Mouse (Mus musculus) heart, embryonic 10.5 days (tissue): ENCODE results near the gene Rrp1. TPM values are rescaled to one million over a fixed set of nuclear protein-coding genes. Genes with fewer than 3 reads are reported as not detected.
"Not testable (repeated sequence)": the region's sequence is repeated elsewhere in the genome, so short reads cannot be mapped to it uniquely, and the experiment has no call there.

Source experiments
- DNase-seq: peaks from one replicate; pipeline ENCODE4 v3.0.0-alpha.2; 2017; ENCODE audit warnings: low spot score
- H3K27ac ChIP-seq: fragments of 300-500 bp; sonication (generic); 2 replicates; pipeline ENCODE4 v1.5.1; 2016; ENCODE audit warnings: mild to moderate bottlenecking
- H3K27me3 ChIP-seq: fragments of 300-500 bp; sonication (generic); 2 replicates; pipeline ENCODE4 v1.6.1; 2016; ENCODE audit warnings: mild to moderate bottlenecking; ENCODE audit not compliant: poor library complexity, insufficient read depth, severe bottlenecking
- H3K36me3 ChIP-seq: fragments of 300-500 bp; sonication (generic); 2 replicates; pipeline ENCODE4 v1.6.1; 2016; ENCODE audit warnings: mild to moderate bottlenecking, moderate library complexity
- H3K4me1 ChIP-seq: fragments of 300-500 bp; sonication (generic); 2 replicates; pipeline ENCODE4 v1.6.1; 2016; ENCODE audit warnings: mild to moderate bottlenecking
- H3K4me3 ChIP-seq: fragments of 300-500 bp; sonication (generic); 2 replicates; pipeline ENCODE4 v1.5.1; 2016; ENCODE audit warnings: mild to moderate bottlenecking, moderate library complexity
- H3K9me3 ChIP-seq: fragments of 300-500 bp; sonication (generic); 2 replicates; pipeline ENCODE4 v1.6.1; 2016; ENCODE audit warnings: mild to moderate bottlenecking, moderate library complexity
- WGBS: fragments of 180-500 bp; shearing (Covaris S2); methylation state at CpG from one replicate; pipeline ENCODE4 v1.1.7; 2016; 5-methylcytosine and 5-hydroxymethylcytosine counted together
- polyA plus RNA-seq: library from polyadenylated mRNA; unstranded; fragments of >200 nt; fragmentation: Nextera tagmentation; extraction: Ambion mirVana; gene quantifications from 2 replicates; pipeline ENCODE4 v1.2.1, GENCODE M21; 2016

Rrp1 gene
- polyA plus RNA-seq, 1 experiment from 2014 or later, result 283 TPM

- DNase-seq, result no peak
- WGBS, result 62% methylated on average over 2 of the region's 2 CpGs
- Histone ChIP-seq H3K4me1 (peaks cover 29% of the 10 kb centered on the region), H3K27me3 (peaks cover 11% of the 10 kb centered on the region), H3K27ac (no peak overlapping the region), H3K9me3 (no peaks in the 10 kb centered on the region), H3K4me3 (no peak overlapping the region), H3K36me3 (no peaks in the 10 kb centered on the region)
Observed at GRCm38 (mm10) chr10:78364106-78364505, 48.7 kb downstream of the Rrp1 start.

DNA sequence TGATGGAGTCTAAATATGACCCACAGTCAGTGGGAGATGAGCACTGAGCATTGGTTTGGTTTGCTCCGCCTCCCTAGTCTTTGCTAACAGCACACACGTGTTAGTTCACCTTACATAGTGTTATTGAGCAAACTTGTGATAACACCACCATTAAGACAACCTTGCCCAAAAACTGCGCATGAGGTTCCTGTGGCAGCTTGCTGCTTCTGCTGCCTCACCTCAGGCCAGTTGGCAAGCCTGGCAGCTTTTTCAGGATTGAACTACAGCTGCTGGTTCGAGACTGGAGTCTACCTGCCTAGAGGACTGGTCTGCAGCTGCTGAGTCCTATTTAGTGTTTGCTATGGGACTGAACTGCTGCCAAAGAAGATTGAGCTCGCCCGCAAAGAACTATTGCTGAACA, 49.5 kb downstream of the Rrp1 start:
- H3K27ac ChIP-seq, result no peak overlapping the region
- H3K4me3 ChIP-seq, result no peak overlapping the region
- no peak for DNase-seq
- WGBS, result 87% methylated on average over 6 of the region's 6 CpGs
- peaks cover 3% of the 10 kb centered on the region for H3K27me3 ChIP-seq
- no peaks in the 10 kb centered on the region for H3K9me3 ChIP-seq
- H3K36me3 ChIP-seq, result no peaks in the 10 kb centered on the region
- peaks cover 26% of the 10 kb centered on the region for H3K4me1 ChIP-seq

GRCm38 (mm10) chr10:78361951-78362350, 50.9 kb downstream of the Rrp1 start:
- no peak for DNase-seq
- Histone ChIP-seq H3K4me1 (peaks cover 12% of the 10 kb centered on the region), H3K27ac (no peak overlapping the region), H3K9me3 (no peaks in the 10 kb centered on the region), H3K36me3 (no peaks in the 10 kb centered on the region), H3K27me3 (no peaks in the 10 kb centered on the region; the same call in 1 of the 2 replicates), H3K4me3 (no peak overlapping the region)
- WGBS, result 81% methylated on average over 2 of the region's 2 CpGs

- H3K4me3 ChIP-seq, result no peak overlapping the region
- no peaks in the 10 kb centered on the region; the same call in 1 of the 2 replicates for H3K27me3 ChIP-seq
- no peak for DNase-seq
- 83% methylated on average over 3 of the region's 3 CpGs for WGBS
- H3K27ac ChIP-seq, result no peak overlapping the region
- H3K9me3 ChIP-seq, result no peaks in the 10 kb centered on the region
- no peaks in the 10 kb centered on the region for H3K4me1 ChIP-seq
- no peaks in the 10 kb centered on the region for H3K36me3 ChIP-seq
Observed at GRCm38 (mm10) chr10:78360290-78360711, 52.5 kb downstream of the Rrp1 start.

DNA sequence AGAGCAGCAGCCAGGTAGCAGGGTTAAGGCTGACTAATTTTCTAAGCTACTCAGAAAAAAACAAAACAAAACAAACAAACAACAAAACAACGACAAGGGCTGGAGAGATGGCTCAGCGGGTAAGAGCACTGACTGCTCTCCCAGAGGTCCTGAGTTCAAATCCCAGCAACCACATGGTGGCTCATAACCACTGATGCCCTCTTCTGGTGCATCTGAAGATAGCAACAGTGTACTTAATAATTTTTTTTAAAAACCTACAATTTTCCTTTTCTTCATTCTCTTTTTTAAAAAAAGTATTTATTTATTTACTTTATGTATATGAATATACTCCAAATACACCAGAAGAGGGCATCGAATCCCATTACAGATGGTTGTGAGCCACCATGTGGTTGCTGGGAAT, 53.8 kb downstream of the Rrp1 start:
- not testable (repeated sequence) for H3K9me3 ChIP-seq, H3K27ac ChIP-seq, H3K36me3 ChIP-seq, H3K4me1 ChIP-seq, H3K4me3 ChIP-seq, H3K27me3 ChIP-seq, DNase-seq
- 82% methylated on average over 3 of the region's 3 CpGs for whole genome bisulfite sequencing

- no peak overlapping the region for H3K4me3 ChIP-seq
- H3K27me3 ChIP-seq, result peaks cover 5% of the 10 kb centered on the region
- no peaks in the 10 kb centered on the region for H3K36me3 ChIP-seq
- no peaks in the 10 kb centered on the region for H3K9me3 ChIP-seq
- WGBS, result 86% methylated on average over 4 of the region's 4 CpGs
- H3K27ac ChIP-seq, result no peak overlapping the region
- no peak for DNase-seq
- H3K4me1 ChIP-seq, result peaks cover under 1% of the 10 kb centered on the region
Observed at GRCm38 (mm10) chr10:78358266-78358665, 54.6 kb downstream of the Rrp1 start.

GRCm38 (mm10) chr10:78357742-78358141, 55.1 kb downstream of the Rrp1 start:
- Histone ChIP-seq H3K27ac (no peak overlapping the region), H3K4me1 (peaks cover 6% of the 10 kb centered on the region), H3K27me3 (peaks cover 8% of the 10 kb centered on the region), H3K36me3 (no peaks in the 10 kb centered on the region), H3K9me3 (no peaks in the 10 kb centered on the region), H3K4me3 (no peak overlapping the region)
- no peak for DNase-seq
- 82% methylated on average over 5 of the region's 5 CpGs for whole genome bisulfite sequencing

- DNase-seq, result no peak
- no peaks in the 10 kb centered on the region for H3K36me3 ChIP-seq
Observed at GRCm38 (mm10) chr10:78355931-78356593, 56.8 kb downstream of the Rrp1 start.

DNA sequence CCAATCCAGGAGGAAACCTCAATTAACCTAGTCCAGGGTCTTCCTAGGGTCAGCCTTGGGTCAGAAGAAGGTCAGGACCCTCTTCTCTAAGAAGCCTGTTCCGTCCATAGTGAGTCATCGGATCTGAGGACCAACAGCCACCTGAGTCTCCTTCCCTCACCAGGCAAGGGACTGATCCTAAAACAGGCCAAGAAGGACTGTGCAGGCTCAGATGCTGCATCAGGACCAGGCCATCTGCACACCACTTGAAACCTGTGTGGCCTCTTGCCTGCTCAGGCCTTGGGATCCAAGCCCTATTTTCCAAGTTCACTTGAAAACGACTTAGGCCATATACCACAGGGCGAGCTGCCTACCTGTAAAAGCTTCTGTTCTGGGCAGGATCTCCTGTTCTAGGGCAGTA, 59.6 kb downstream of the Rrp1 start:
- WGBS, result 66% methylated on average over 4 of the region's 4 CpGs
- Histone ChIP-seq H3K4me3 (no peak overlapping the region), H3K27ac (no peak overlapping the region), H3K9me3 (no peaks in the 10 kb centered on the region), H3K27me3 (peaks cover 11% of the 10 kb centered on the region), H3K4me1 (peaks cover 25% of the 10 kb centered on the region), H3K36me3 (no peaks in the 10 kb centered on the region)
- no peak for DNase-seq

More at GRCm38 (mm10) chr10:78355931-78356593, 56.8 kb downstream of the Rrp1 start:
- H3K9me3 ChIP-seq, result no peaks in the 10 kb centered on the region
- H3K27me3 ChIP-seq, result peaks cover 8% of the 10 kb centered on the region
- peaks cover 12% of the 10 kb centered on the region for H3K4me1 ChIP-seq
- WGBS, result 69% methylated on average over 1 of the region's 1 CpGs
- H3K27ac ChIP-seq, result no peak overlapping the region
- no peak overlapping the region for H3K4me3 ChIP-seq

- H3K9me3 ChIP-seq, result no peaks in the 10 kb centered on the region
- peak overlapping the region; percentile 95 for H3K27ac ChIP-seq
- peak overlapping the region; percentile 94 for H3K4me3 ChIP-seq
- WGBS, result 20% methylated on average over 8 of the region's 8 CpGs
- H3K4me1 ChIP-seq, result peaks cover 25% of the 10 kb centered on the region
- H3K27me3 ChIP-seq, result peaks cover 11% of the 10 kb centered on the region
- no peak for DNase-seq
- no peaks in the 10 kb centered on the region for H3K36me3 ChIP-seq
Observed at GRCm38 (mm10) chr10:78352666-78353030, 60.2 kb downstream of the Rrp1 start.

DNA sequence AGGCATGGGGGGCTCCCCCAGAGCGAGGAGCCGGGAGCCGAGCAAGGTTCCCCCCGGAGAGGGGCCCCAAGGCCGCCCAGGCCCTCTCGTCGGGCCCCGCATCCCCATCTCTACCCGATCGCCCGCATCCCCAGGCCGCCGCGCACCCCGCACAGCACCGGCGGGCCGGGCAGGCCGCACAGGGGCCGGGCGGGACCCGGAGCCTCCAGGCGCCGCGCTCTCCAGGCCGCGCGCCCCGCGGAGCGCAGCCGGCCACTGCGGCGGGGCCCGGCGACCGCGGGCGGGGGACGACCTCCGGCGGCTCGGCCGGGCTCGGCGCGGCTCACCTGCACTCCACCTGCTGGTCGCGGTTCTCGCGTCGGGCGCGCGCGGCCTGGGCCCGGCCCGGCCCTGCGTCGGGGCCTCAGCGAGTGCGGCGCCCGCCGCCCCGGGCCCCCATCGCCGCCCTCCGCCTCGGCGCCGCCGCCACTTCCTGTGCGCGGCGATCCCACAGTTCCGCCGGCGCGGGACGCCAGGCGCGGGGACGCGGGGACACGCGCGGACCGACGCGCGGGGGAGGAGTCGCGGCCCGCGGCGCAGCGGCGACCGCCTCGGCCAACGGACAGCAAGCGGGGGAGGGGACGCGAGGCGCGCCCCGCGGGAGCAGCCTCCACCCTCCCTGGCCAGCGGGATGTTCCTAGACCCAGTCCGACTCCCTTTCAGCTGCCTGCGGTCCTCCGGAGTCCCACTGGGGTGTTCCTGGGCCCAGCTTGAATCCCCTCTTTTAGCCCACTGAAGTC, 60.8 kb downstream of the Rrp1 start, which contains the start of gene Agpat3:
Gene Agpat3 (minus strand): TSS at position 603 of the 779 bp plus-strand sequence.
- H3K9me3 ChIP-seq, result no peaks in the 10 kb centered on the region
- peak within 1 kb of the TSS; percentile 94 for H3K4me3 ChIP-seq
- peak within 1 kb of the TSS; percentile 95 for H3K27ac ChIP-seq
- H3K36me3 ChIP-seq, result no peaks in the 10 kb centered on the region
- WGBS, result 4% methylated on average over 113 of the region's 113 CpGs
- peaks cover 28% of the 10 kb centered on the region for H3K4me1 ChIP-seq
- peak; percentile 86 for DNase-seq
- peaks cover 11% of the 10 kb centered on the region for H3K27me3 ChIP-seq

GRCm38 (mm10) chr10:78351564-78351886, 61.3 kb downstream of the Rrp1 start:
- Histone ChIP-seq H3K9me3 (no peaks in the 10 kb centered on the region), H3K36me3 (no peaks in the 10 kb centered on the region), H3K4me3 (peak overlapping the region; percentile 94), H3K27ac (peak overlapping the region; percentile 95), H3K4me1 (peaks cover 28% of the 10 kb centered on the region), H3K27me3 (peaks cover 11% of the 10 kb centered on the region)
- no peak for DNase-seq
- 5% methylated on average over 13 of the region's 13 CpGs for WGBS

DNA sequence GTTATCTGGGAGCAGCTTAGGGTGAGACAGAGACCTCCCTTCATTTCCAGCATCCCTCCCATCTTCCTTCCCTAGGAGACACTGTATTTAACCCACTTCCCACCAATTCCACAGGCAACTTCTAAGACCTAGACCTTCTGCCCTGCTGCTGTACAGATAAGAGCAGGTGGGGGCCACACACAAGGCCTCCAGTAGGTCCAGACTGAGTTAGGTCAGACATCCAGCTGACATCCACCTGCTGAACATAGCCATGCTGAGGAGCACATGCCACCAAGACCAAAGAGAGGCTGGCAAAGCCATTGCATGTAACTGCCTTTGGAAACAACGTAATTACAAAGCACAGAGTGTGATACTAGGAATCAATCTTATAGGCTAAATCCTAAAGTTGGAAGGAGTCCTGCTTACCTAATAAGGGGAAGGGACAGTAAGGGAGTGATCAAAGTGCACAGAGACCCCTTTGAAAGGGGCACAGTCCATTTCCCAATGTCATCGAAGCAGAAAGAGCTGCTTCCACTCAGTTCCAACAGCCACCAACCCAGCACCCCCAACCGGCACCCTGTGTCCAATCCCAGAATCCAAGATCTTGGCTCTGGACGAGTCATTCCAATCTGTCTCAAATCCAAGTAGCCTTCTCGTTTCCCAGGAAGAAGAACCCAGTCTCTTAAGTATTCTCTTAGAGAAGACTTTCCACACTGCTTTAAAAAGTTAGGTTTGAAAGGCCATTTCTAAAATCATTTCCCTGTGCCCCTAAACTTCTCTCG, 61.9 kb downstream of the Rrp1 start:
- H3K36me3 ChIP-seq, result no peaks in the 10 kb centered on the region
- H3K27me3 ChIP-seq, result peaks cover 11% of the 10 kb centered on the region
- 44% methylated on average over 6 of the region's 6 CpGs for WGBS
- H3K27ac ChIP-seq, result peak overlapping the region; percentile 95; the same call in 1 of the 2 replicates
- H3K4me1 ChIP-seq, result peaks cover 28% of the 10 kb centered on the region
- no peaks in the 10 kb centered on the region for H3K9me3 ChIP-seq
- peak overlapping the region; percentile 94 for H3K4me3 ChIP-seq
- DNase-seq, result no peak
